ENCODE assay signal across 7 mouse cellular contexts in the genomic region with DNA sequence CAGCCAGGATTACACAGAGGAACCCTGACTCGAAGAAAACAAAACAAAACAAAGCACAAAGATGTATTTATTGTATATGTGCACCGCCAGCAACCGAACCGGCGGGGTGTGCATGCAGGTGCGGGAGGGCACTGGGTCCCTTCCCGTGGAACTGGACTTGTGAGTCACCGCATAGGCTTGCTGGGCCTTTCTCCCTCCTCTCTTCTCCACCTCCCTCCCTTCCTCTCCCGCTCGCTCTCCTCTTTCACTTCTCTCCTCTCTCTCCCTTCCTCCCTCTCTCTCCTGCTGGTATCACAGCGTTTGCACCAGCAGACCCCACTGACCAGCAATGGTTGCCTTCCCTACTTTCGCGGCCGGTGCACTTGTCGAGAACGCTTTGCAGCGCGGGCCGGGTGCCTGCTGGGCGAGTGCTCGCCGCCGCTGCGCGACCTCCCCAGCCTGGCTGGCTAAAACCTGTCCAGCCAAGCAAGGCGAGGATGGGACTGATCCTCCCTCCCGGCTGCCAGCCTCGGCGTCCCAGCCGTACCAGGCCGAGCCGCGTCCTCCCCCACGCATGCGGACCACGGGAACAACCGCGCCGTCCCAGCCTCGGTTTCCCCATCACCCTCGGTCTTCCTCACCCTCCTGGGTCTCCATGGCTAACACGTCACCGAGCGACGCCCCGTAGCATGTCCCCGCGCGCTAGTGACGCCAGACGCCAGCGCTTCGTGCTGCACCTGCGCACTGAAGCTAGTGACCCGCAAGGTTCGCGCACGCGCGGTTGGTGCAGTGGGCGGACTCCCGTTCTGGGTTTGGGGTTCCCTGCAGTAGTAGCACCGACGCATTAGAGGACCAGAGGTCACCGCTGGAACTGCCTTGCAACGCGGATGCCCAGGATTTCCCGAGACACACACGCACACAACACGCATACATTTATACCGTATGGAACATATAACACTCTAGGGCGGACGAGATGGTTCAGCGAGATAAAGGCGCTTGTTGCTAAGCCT. TPM values are rescaled to one million over a fixed set of nuclear protein-coding genes. Genes with fewer than 3 reads are reported as not detected.
DNase-seq lines count a peak whose midpoint lies in the region; ATAC-seq and TF ChIP-seq lines count a peak whose summit lies in the region.

Gene Mthfsd (minus strand): TSS at position 725 of the 989 bp plus-strand sequence.

- peak within 1 kb of the TSS; percentile 90 for H3K4me3 ChIP-seq in embryonic facial prominence, embryonic 10.5 days
- H3K4me3 ChIP-seq in intestine, postnatal 0 days (ENCODE audit: low read depth, low read length), result peak within 1 kb of the TSS; percentile 91
- H3K4me3 ChIP-seq in midbrain, embryonic 12.5 days, result peak within 1 kb of the TSS; percentile 77
- peak within 1 kb of the TSS; percentile 82 for H3K4me3 ChIP-seq in small intestine, adult 2 months (ENCODE audit: low read depth, low read length)

- H3K4me2 ChIP-seq in intestine, postnatal 0 days (replicated peaks; ENCODE audit: low read depth), result peak within 1 kb of the TSS; percentile 91
- H3K4me2 ChIP-seq in midbrain, embryonic 12.5 days (replicated peaks), result peak within 1 kb of the TSS; percentile 71

- WGBS in embryonic facial prominence, embryonic 10.5 days, result 2% methylated on average over 75 of the region's 75 CpGs
- WGBS in intestine, postnatal 0 days, result under 1% methylated on average over 75 of the region's 75 CpGs
- WGBS in midbrain, embryonic 12.5 days, result 3% methylated on average over 75 of the region's 75 CpGs
- WGBS in small intestine, adult 2 months, result under 1% methylated on average over 75 of the region's 75 CpGs

- DNase-seq in adrenal gland, postnatal 10 days, result peak; percentile 99
- peak; percentile 99 for DNase-seq in embryonic facial prominence, embryonic 10.5 days (ENCODE audit: low spot score)
- peak; percentile 66 for DNase-seq in gonadal fat pad, adult 2 months (ENCODE audit: low read depth)
- DNase-seq in left cerebral cortex, postnatal 4 days, result peak; percentile 99

- peak; percentile 69; the same call in 1 of the 2 replicates for TF ChIP-seq POLR2A in small intestine, adult 2 months (IDR thresholded peaks at IDR 0.05; ENCODE audit: low read depth, low read length)

- H3K9me3 ChIP-seq in embryonic facial prominence, embryonic 10.5 days, result no peaks in the 10 kb centered on the region
- H3K9me3 ChIP-seq in intestine, postnatal 0 days (ENCODE audit: control insufficient read depth), result no peaks in the 10 kb centered on the region
- no peaks in the 10 kb centered on the region for H3K9me3 ChIP-seq in midbrain, embryonic 12.5 days

- H3K9ac ChIP-seq in intestine, postnatal 0 days (ENCODE audit: low read depth, low read length), result peak within 1 kb of the TSS; percentile 83
- H3K9ac ChIP-seq in midbrain, embryonic 12.5 days (replicated peaks), result peak within 1 kb of the TSS; percentile 87

- peaks cover 39% of the 10 kb centered on the region for H3K27me3 ChIP-seq in embryonic facial prominence, embryonic 10.5 days (replicated peaks; ENCODE audit: low read depth, poor library complexity, severe bottlenecking)
- H3K27me3 ChIP-seq in intestine, postnatal 0 days (replicated peaks; ENCODE audit: control insufficient read depth, insufficient read depth, low read length), result peaks cover 4% of the 10 kb centered on the region; the same call in 1 of the 2 replicates
- peaks cover 35% of the 10 kb centered on the region for H3K27me3 ChIP-seq in midbrain, embryonic 12.5 days
- H3K27me3 ChIP-seq in small intestine, adult 2 months (ENCODE audit: control insufficient read depth, insufficient read depth, low read length), result no peaks in the 10 kb centered on the region

- intact Hi-C loops in left cerebral cortex, postnatal 4 days (cut with DNase I), result no loop called here

- ATAC-seq in intestine, postnatal 0 days, result peak; percentile 87
- ATAC-seq in midbrain, embryonic 12.5 days (ENCODE audit: low FRiP score, low read depth), result peak; percentile 95

- TF ChIP-seq CTCF in intestine, postnatal 0 days (IDR thresholded peaks at IDR 0.05; ENCODE audit: low read depth), result 0 out of 2 replicates have a peak, but pooled peaks have one; percentile 22
- no peak; the same call in 1 of the 2 replicates for TF ChIP-seq CTCF in small intestine, adult 2 months (IDR thresholded peaks at IDR 0.05; ENCODE audit: extremely low read depth, insufficient read length, insufficient replicate concordance, low read depth, low read length)

- H3K36me3 ChIP-seq in embryonic facial prominence, embryonic 10.5 days (replicated peaks), result peaks cover 38% of the 10 kb centered on the region
- peaks cover 22% of the 10 kb centered on the region for H3K36me3 ChIP-seq in intestine, postnatal 0 days (ENCODE audit: control insufficient read depth, insufficient read depth)
- peaks cover 22% of the 10 kb centered on the region for H3K36me3 ChIP-seq in midbrain, embryonic 12.5 days
- H3K36me3 ChIP-seq in small intestine, adult 2 months (ENCODE audit: control insufficient read depth, insufficient read depth, low read length), result no peaks in the 10 kb centered on the region; the same call in 1 of the 2 replicates

- H3K4me1 ChIP-seq in embryonic facial prominence, embryonic 10.5 days, result peaks cover 38% of the 10 kb centered on the region
- 0 out of 2 replicates have a peak, but pooled peaks cover 8% of the 10 kb centered on the region for H3K4me1 ChIP-seq in intestine, postnatal 0 days (replicated peaks; ENCODE audit: control insufficient read depth, insufficient read depth, low read length)
- peaks cover 13% of the 10 kb centered on the region for H3K4me1 ChIP-seq in midbrain, embryonic 12.5 days
- peaks cover 6% of the 10 kb centered on the region; the same call in 1 of the 2 replicates for H3K4me1 ChIP-seq in small intestine, adult 2 months (ENCODE audit: control insufficient read depth, insufficient read depth, insufficient read length, low read length)

- peak within 1 kb of the TSS; percentile 92 for H3K27ac ChIP-seq in embryonic facial prominence, embryonic 10.5 days (replicated peaks)
- H3K27ac ChIP-seq in intestine, postnatal 0 days (ENCODE audit: low read depth, low read length), result peak within 1 kb of the TSS; percentile 79
- H3K27ac ChIP-seq in midbrain, embryonic 12.5 days (replicated peaks), result peak within 1 kb of the TSS; percentile 78
- peak within 1 kb of the TSS; percentile 61 for H3K27ac ChIP-seq in small intestine, adult 2 months (ENCODE audit: insufficient read depth, low read depth, low read length)

RNA-seq across cellular contexts. Expression of gene Mthfsd, which starts in this region (rescaled TPM):
- total RNA-seq in adrenal gland, postnatal 10 days (2021), result 10 to 100 TPM; 30.4 to 32.2 TPM
- 68.2 and 72.3 TPM in 2 replicates for polyA plus RNA-seq in embryonic facial prominence, embryonic 10.5 days (2016; fragmentation: Nextera tagmentation; extraction: Ambion mirVana)
- 64.8 and 86.4 TPM in 2 replicates for polyA plus RNA-seq in gonadal fat pad, adult 2 months (2012; rRNA removed)
- 24.9 and 25.1 TPM in 2 replicates for polyA plus RNA-seq in intestine, postnatal 0 days (2015; fragmentation: Nextera tagmentation; extraction: Ambion mirVana)
- total RNA-seq in left cerebral cortex, postnatal 4 days (2021), result 10 to 100 TPM; 23.2 to 26.6 TPM
- 59.6 and 61.4 TPM in 2 replicates for polyA plus RNA-seq in midbrain, embryonic 12.5 days (2016; fragmentation: Nextera tagmentation; extraction: Ambion mirVana)
- 22.6 and 23.4 TPM in 2 replicates for polyA plus RNA-seq in small intestine, adult 2 months (2012; rRNA removed)

Comparison
In these comparisons a context has a peak if more than half of its experiments do, and no peak if none do; other contexts are left out.
1. Peak in every context shown above with its lines: DNase-seq, ATAC-seq, H3K4me3 ChIP-seq and H3K27ac ChIP-seq.